Mouse (Mus musculus): ENCODE measurements at regions not wholly inside any gene's neighbourhood (a gene's known extent, or its start where the extent isn't known, plus 50 kb on each side); places are given as distances from the start of the nearest gene placed in this dataset.
A peak's percentile ranks its signal among the peaks of the same experiment; 100 is the strongest.

DNA sequence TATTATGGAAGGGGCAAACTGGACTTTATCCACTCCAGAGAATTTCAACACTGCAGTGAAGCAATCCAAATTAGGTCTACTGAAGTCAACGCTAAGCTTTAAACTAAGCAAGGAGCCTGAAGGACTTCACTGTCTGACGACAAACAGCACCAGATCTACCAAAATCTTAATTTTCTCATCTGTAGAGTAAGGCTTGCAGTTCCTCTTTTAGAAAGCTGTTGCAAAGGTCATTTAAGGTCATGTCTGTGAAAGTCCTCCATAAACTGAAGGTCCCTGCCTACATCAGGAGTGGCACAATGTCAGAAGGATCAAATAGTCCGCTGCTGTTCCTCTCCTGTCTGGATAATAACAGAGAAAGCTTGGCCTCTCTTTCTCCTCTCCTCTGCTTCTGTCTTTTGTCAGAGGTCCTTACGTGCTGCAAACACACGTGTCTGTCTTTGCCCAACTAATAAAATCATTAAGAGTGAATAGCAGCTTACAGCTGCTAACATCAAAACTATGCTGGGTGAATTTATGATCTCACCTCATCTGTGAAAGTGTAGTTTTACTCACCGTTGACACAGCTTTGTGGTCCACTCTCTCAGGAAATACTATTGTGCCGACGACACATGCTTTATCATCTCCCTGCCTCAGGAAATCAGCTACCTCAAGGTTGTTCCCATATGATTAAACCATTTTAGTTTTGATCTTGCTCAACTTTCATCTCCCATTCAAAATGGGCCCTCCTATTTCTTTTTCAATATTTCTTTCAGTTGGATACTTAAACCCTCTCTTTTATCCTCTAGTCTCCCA lies 117.9 kb upstream of the Tas2r134 start:
- no peak for DNase-seq (ENCODE audit: low read depth)
- TF ChIP-seq CTCF (IDR thresholded peaks at IDR 0.05; ENCODE audit: borderline replicate concordance, extremely low read depth, insufficient read depth, insufficient read length) (no peak), POLR2A (IDR thresholded peaks at IDR 0.05; ENCODE audit: borderline replicate concordance, extremely low read depth, insufficient read depth, insufficient read length, poor library complexity, severe bottlenecking) (no peak)

DNA sequence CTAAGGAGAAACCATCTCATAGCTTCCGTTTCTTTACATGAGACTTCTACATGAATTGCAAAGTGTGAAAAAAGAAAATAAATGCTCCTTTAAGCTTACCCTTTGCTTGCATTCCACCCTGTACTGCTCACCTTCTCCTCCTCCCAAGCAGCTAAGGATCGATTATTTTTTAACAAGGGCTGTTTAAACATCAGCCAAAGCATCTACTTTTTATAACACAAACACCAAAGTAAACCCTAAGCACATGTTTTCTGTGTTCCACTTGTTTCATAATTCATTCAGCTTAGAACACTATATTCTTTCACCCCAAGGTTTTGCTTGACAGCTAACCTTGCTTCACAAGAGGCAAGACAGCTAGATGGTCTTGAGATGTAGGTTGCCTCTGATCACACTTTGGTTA lies 129.4 kb upstream of the Tas2r134 start:
- no peak for DNase-seq (ENCODE audit: low read depth)
- TF ChIP-seq CTCF (IDR thresholded peaks at IDR 0.05; ENCODE audit: borderline replicate concordance, extremely low read depth, insufficient read depth, insufficient read length) (no peak), POLR2A (IDR thresholded peaks at IDR 0.05; ENCODE audit: borderline replicate concordance, extremely low read depth, insufficient read depth, insufficient read length, poor library complexity, severe bottlenecking) (no peak)

DNA sequence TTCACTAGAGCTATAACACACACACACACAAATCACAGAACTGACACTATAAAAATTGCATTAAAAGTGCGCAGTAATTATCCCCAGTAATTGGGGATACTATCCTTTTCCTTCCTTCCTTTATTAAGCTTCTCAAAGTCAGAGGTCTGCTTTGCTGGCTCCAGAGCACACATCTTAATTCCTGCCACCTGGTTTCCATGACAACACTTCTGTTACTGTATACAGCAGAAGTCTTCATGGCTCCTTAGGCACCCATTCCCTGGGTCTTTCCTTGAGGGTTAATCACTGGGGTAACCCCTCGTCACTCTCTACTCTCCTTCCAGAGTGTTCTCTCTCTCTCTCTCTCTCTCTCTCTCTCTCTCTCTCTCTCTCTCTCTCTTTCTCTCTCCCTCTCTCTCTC lies 153.6 kb upstream of the Tas2r134 start:
- peak; percentile 75 for DNase-seq (ENCODE audit: low read depth)

DNA sequence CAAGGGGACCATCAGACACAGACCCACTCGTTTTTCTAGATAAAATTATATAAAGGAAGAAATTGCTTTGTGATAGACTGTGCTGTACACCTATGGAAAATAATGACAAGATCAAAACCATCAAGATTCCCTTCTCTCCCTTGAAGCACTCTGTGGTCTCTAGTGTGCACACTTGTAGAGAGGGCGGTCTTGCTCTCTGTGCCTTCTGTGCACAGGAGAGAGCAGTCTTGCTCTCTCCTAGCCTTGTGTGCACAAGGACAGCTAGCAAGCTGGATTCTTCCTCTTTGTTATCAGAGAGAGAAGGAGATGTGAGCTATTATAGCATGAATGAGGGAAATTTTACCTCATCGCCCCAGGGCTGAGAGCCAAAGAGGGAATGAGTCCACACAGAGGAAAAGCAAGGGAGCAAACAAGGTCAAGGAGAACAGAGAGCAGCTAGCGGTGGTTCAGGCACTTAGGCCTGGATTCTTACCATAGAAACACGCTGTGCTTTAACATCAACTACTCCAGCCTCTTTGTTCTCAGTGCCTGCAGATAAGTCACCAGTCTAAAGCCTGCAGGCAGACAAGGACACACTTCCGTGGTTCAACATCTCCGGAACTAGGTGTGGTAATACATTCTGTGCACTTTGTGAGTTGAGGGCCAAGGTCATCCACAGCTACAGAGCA lies 160.2 kb upstream of the Tas2r134 start:
- TF ChIP-seq CTCF (IDR thresholded peaks at IDR 0.05; ENCODE audit: borderline replicate concordance, extremely low read depth, insufficient read depth, insufficient read length) (no peak), POLR2A (IDR thresholded peaks at IDR 0.05; ENCODE audit: borderline replicate concordance, extremely low read depth, insufficient read depth, insufficient read length, poor library complexity, severe bottlenecking) (no peak)
- peak; percentile 58 for DNase-seq (ENCODE audit: low read depth)

More for the DNA sequence above, 153.6 kb upstream of the Tas2r134 start:
- TF ChIP-seq POLR2A (IDR thresholded peaks at IDR 0.05; ENCODE audit: borderline replicate concordance, extremely low read depth, insufficient read depth, insufficient read length, poor library complexity, severe bottlenecking) (no peak), CTCF (IDR thresholded peaks at IDR 0.05; ENCODE audit: borderline replicate concordance, extremely low read depth, insufficient read depth, insufficient read length) (no peak)

DNA sequence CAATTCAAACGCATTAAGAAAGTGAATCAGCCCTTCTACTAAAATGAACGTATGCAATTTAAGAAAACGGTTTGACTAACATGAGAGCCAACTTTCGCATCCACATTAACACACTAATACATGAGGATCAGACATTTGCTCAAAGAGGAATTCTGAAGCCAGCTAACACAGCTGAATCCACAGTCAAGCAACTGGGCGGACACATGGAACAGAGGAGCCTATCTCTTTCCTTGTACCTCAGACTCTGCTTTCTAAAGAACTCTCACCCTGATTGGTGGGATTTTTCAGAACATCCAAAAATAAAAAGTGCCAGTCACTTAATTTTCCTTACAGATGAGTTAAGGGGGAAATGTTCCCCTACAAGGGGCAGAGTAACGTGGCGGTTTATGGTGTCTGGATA lies 161.3 kb upstream of the Tas2r134 start:
- DNase-seq (ENCODE audit: low read depth): no peak
- TF ChIP-seq POLR2A (IDR thresholded peaks at IDR 0.05; ENCODE audit: borderline replicate concordance, extremely low read depth, insufficient read depth, insufficient read length, poor library complexity, severe bottlenecking) (no peak), CTCF (IDR thresholded peaks at IDR 0.05; ENCODE audit: borderline replicate concordance, extremely low read depth, insufficient read depth, insufficient read length) (no peak)

DNA sequence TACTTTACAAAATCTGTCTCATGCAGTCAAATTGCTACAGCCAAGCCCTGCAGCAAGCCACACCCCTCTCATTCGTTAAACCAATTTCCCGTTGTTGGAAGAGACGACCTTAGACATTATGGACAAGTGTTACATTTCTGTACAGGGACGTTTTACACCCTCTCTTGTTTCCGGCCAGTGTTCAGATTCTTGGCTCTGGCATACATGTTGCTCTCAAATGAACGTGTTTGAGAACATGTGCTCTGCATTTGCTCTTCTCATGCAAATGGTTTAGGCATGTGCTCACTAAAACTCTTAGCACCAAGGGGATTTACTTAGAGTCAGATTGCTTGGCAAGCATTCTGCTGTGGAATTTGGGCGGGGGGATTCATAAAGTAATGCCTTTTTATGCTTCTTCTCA lies 161.7 kb upstream of the Tas2r134 start:
- peak; percentile 9 for DNase-seq (ENCODE audit: low read depth)
- TF ChIP-seq POLR2A (IDR thresholded peaks at IDR 0.05; ENCODE audit: borderline replicate concordance, extremely low read depth, insufficient read depth, insufficient read length, poor library complexity, severe bottlenecking) (no peak), CTCF (IDR thresholded peaks at IDR 0.05; ENCODE audit: borderline replicate concordance, extremely low read depth, insufficient read depth, insufficient read length) (no peak)

DNA sequence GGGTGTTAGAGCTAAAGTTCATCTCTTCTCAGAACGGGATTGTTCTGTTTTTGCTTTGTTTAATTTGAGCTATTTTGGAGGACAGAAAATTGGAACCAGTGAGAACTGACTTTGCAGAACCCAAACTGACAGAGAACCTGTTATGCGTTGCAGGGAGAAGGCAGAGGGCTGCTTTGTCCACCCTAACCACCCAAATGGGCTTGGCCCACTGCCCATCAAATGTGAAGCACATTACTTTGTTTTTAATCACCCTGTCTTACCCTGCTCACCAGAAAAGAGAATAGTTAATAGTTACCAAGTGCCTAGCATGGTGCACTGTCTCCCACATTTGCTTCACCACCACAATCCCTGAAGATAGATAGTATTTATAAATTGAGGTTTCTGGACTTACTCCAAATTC lies 163.0 kb upstream of the Tas2r134 start:
- no peak for TF ChIP-seq CTCF (IDR thresholded peaks at IDR 0.05; ENCODE audit: borderline replicate concordance, extremely low read depth, insufficient read depth, insufficient read length)
- no peak for TF ChIP-seq POLR2A (IDR thresholded peaks at IDR 0.05; ENCODE audit: borderline replicate concordance, extremely low read depth, insufficient read depth, insufficient read length, poor library complexity, severe bottlenecking)
- no peak for DNase-seq (ENCODE audit: low read depth)

DNA sequence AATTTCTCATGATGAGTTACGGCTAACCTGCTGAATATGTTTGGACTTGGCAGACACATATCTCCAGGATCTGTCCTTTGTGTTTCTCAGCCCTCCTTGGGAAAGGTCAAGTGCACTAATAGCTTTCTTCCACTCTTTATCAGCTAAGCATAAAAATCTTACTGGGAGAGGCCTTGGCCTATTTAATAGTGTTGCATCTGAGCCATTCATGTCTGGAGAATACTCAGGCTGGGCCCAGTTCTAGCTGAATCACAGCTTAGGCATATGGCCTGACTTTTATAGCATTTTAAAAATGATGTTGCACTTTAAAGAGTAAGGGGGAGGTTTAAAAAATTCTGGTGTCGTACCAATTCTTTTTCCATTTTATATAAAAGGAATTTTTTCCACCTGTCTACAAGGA lies 166.4 kb upstream of the Tas2r134 start:
- TF ChIP-seq CTCF (IDR thresholded peaks at IDR 0.05; ENCODE audit: borderline replicate concordance, extremely low read depth, insufficient read depth, insufficient read length) (no peak), POLR2A (IDR thresholded peaks at IDR 0.05; ENCODE audit: borderline replicate concordance, extremely low read depth, insufficient read depth, insufficient read length, poor library complexity, severe bottlenecking) (no peak)
- peak; percentile 13 for DNase-seq (ENCODE audit: low read depth)

DNA sequence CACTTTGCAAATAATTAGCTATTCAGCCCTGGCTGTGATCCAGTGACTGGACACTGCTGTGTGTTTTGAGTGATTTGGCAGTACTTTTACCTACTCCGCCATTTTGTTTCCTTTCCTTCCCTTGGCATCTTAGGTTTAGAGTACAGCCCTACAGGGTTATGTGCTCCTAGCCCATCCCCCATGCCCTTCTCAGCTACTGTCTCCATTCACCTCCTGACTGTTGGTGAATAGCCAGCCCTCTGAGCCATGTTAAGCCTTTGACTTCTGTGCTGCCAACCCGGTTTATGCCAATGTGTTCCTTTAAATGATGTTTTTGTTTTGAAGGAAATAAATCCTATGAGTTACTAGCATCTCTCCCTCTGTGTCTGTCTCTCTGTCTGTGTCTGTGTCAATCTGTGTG lies 167.8 kb upstream of the Tas2r134 start:
- no peak for DNase-seq (ENCODE audit: low read depth)

DNA sequence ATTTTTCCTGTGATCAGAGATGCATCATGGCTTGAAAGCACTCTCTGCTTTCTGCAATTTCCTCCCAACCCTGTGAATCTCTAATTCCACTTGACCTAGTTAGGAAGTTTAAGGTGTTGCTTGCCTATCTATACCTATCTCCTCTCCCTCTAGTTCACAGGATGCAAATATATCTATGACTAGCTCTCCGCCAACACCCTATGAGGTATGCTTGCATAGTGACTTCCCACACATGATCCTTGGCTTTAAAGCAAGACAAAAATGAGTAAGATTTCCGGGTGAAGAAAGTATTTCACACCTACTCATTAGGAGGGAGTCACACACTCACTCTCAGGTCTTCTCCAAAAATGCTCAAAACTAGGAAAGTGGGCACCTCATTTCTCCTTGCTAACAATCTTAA lies 169.6 kb upstream of the Tas2r134 start:
- no peak for DNase-seq (ENCODE audit: low read depth)
- TF ChIP-seq CTCF (IDR thresholded peaks at IDR 0.05; ENCODE audit: borderline replicate concordance, extremely low read depth, insufficient read depth, insufficient read length): no peak
- no peak for TF ChIP-seq POLR2A (IDR thresholded peaks at IDR 0.05; ENCODE audit: borderline replicate concordance, extremely low read depth, insufficient read depth, insufficient read length, poor library complexity, severe bottlenecking)

More for the DNA sequence above, 167.8 kb upstream of the Tas2r134 start:
- TF ChIP-seq CTCF (IDR thresholded peaks at IDR 0.05; ENCODE audit: borderline replicate concordance, extremely low read depth, insufficient read depth, insufficient read length) (no peak), POLR2A (IDR thresholded peaks at IDR 0.05; ENCODE audit: borderline replicate concordance, extremely low read depth, insufficient read depth, insufficient read length, poor library complexity, severe bottlenecking) (no peak)

DNA sequence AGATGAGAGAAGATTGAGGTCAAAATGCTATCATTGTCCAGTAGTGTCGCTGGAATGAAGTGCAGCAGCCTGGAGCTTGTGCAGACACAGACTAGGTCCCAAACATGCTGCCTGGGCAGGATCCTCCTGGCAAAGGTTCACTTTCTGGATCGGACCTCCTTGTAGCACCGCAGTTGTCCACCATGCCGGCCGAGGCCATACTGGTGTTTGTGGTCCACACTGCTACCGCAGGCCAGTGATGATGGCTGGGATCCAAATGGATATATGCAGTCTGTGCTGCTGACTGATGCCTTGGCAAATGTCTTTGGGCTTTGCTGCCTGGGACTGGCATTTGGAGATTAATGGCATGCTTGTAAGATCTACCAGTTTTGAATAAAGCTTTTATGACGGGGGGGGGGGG lies 174.5 kb upstream of the Tas2r134 start:
- DNase-seq (ENCODE audit: low read depth): no peak

DNA sequence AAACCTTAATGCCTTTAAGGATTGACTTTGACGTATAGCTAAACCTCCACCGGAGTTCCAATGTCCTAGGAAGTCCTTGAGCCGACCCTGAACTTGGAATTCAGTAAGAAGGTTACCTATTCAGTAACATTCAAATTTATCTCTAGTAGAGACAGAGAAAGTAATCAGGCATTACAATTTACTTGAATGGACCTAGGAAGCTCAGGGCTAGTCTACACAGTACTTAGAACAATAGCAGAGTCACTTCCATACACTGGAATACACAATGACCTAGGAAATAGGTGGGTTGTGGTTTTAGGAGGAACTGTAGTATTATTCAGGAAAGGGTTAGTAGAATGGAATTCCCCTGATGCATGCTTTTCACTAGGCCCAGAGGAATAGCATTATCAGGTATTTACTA lies 179.2 kb upstream of the Tas2r134 start:
- TF ChIP-seq CTCF (IDR thresholded peaks at IDR 0.05; ENCODE audit: borderline replicate concordance, extremely low read depth, insufficient read depth, insufficient read length) (no peak), POLR2A (IDR thresholded peaks at IDR 0.05; ENCODE audit: borderline replicate concordance, extremely low read depth, insufficient read depth, insufficient read length, poor library complexity, severe bottlenecking) (no peak)
- no peak for DNase-seq (ENCODE audit: low read depth)

More for the DNA sequence above, 174.5 kb upstream of the Tas2r134 start:
- TF ChIP-seq POLR2A (IDR thresholded peaks at IDR 0.05; ENCODE audit: borderline replicate concordance, extremely low read depth, insufficient read depth, insufficient read length, poor library complexity, severe bottlenecking) (no peak), CTCF (IDR thresholded peaks at IDR 0.05; ENCODE audit: borderline replicate concordance, extremely low read depth, insufficient read depth, insufficient read length) (no peak)
